Mouse (Mus musculus): ENCODE measurements at regions not wholly inside any gene's neighbourhood (a gene's known extent, or its start where the extent isn't known, plus 50 kb on each side); places are given as distances from the start of the nearest gene placed in this dataset.

- TF ChIP-seq POLR2A (IDR thresholded peaks at IDR 0.05; ENCODE audit: extremely low read depth, insufficient read depth, low read length): no peak
- TF ChIP-seq CTCF (IDR thresholded peaks at IDR 0.05; ENCODE audit: low read depth, low read length): no peak
These were observed 210.8 kb upstream of the Gm5148 start for GRCm38 (mm10) chr3:37934905-37935708.
